Mouse (Mus musculus): ENCODE measurements at regions not wholly inside any gene's neighbourhood (a gene's known extent, or its start where the extent isn't known, plus 50 kb on each side); places are given as distances from the start of the nearest gene placed in this dataset.

DNA sequence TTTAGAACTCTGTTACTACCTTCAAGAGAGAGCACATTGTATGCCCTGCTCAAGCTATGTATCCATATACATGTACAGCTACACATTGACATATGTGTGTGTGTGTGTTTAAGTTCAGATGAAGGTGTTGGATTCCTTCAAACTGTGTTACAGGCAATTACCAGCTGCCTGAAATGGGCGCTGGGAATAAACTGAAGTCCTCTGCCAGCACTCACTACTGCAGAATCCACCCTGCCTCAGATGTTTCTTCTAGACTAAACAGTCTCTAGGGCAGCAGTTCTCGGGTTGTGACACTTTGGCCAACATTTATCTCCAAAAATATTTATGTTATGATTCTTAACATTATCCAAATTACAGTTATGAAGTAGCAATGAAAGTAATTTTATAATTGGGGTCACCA is 595.7 kb upstream of the Fam174a start:
- TF ChIP-seq CTCF (IDR thresholded peaks at IDR 0.05; ENCODE audit: low read depth, low read length) (no peak), POLR2AphosphoS5 (IDR thresholded peaks at IDR 0.05; ENCODE audit: insufficient replicate concordance, low read depth, low read length) (no peak), GATA1 (IDR thresholded peaks at IDR 0.05; ENCODE audit: borderline replicate concordance, low read length) (no peak)
